In the genomic region with DNA sequence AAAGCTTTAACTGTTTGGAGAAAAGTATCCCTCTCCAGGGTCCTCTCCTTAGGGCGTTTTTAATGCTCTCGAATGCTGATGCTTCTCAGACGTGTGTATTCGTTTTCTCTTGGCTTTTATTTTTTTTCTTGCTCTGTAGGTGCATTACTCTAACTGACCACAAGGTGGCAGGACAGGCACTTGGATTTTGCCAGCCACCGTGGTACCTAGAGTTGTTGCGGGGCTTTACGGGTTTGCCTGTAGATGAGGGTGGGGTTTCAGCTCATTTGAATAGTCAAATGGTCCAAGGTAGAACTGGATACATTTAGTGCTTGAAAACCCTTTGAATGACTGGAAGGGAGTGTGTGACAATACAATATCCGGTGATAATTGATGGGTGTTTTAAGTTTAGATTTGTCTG, we compare ENCODE assay signal across 10 mouse cellular contexts.
DNase-seq lines count a peak whose midpoint lies in the region; ATAC-seq and TF ChIP-seq lines count a peak whose summit lies in the region.
"Had no signal": no experiment of that assay in that cellular context is flagged by ENCODE, and none has a peak within 500 bp of the region (broad histone marks: within the 10 kb centered on the region; RNA-seq: fewer than 3 reads in every experiment).

No protein-coding gene starts in this region.

- intact Hi-C loops in heart, adult 2 months (cut with DNase I) = loop anchor here (1.0 to 5.0 kb wide), 4 partner anchors 206 to 1497 kb away; no protein-coding TSS in a partner anchor
- intact Hi-C loops in heart, postnatal 25 days (cut with DNase I) = loop anchor here (2.0 kb wide), 3 partner anchors 204 to 1496 kb away; no protein-coding TSS in a partner anchor

- 11% methylated on average over 8 of the region's 8 CpGs for WGBS in heart, adult 2 months
- WGBS in bone marrow, adult 2 months = 10% methylated on average over 8 of the region's 8 CpGs
- 11% methylated on average over 8 of the region's 8 CpGs for WGBS in forebrain, embryonic 13.5 days
- 10% methylated on average over 8 of the region's 8 CpGs for WGBS in midbrain, embryonic 13.5 days

- no peak overlapping the region for H3K4me3 ChIP-seq in heart, adult 2 months
- no peak overlapping the region for H3K4me3 ChIP-seq in bone marrow, adult 2 months (replicated peaks; ENCODE audit: control insufficient read depth, low read depth, low read length)
- no peak overlapping the region for H3K4me3 ChIP-seq in forebrain, embryonic 13.5 days
- H3K4me3 ChIP-seq in midbrain, embryonic 13.5 days (replicated peaks) = no peak overlapping the region
- H3K4me3 ChIP-seq: erythroblast, embryonic 14.5 days; megakaryocyte, embryonic 14.5 days had no signal

- TF ChIP-seq POLR2A in heart, adult 2 months (IDR thresholded peaks at IDR 0.05; ENCODE audit: insufficient read depth, low read depth, low read length) = no peak
- TF ChIP-seq POLR2A in bone marrow, adult 2 months (IDR thresholded peaks at IDR 0.05; ENCODE audit: borderline replicate concordance, control insufficient read depth, low read depth, low read length) = no peak

- H3K27me3 ChIP-seq in heart, adult 2 months (ENCODE audit: control insufficient read depth, insufficient read depth, low read length) = no peaks in the 10 kb centered on the region
- no peaks in the 10 kb centered on the region for H3K27me3 ChIP-seq in forebrain, embryonic 13.5 days
- no peaks in the 10 kb centered on the region for H3K27me3 ChIP-seq in midbrain, embryonic 13.5 days

- no peak overlapping the region for H3K4me2 ChIP-seq in forebrain, embryonic 13.5 days
- no peak overlapping the region for H3K4me2 ChIP-seq in midbrain, embryonic 13.5 days (replicated peaks)

- no peak for DNase-seq in heart, adult 2 months
- no peak for DNase-seq in heart, postnatal 25 days (ENCODE audit: low spot score)
- DNase-seq in CD4-positive helper T cell, adult 2 months (ENCODE audit: low read depth, low spot score) = peak; percentile 29
- DNase-seq in kidney, postnatal 36 days = peak; percentile 19 to 56
- peak; percentile 60 for DNase-seq in thymus, postnatal 0 days (ENCODE audit: low spot score)

- no peaks in the 10 kb centered on the region for H3K36me3 ChIP-seq in heart, adult 2 months (ENCODE audit: control insufficient read depth, insufficient read depth, low read length)
- H3K36me3 ChIP-seq in forebrain, embryonic 13.5 days (ENCODE audit: poor library complexity, severe bottlenecking) = no peaks in the 10 kb centered on the region
- no peaks in the 10 kb centered on the region for H3K36me3 ChIP-seq in midbrain, embryonic 13.5 days

- TF ChIP-seq EP300 in heart, adult 2 months (IDR thresholded peaks at IDR 0.05; ENCODE audit: insufficient read depth, low read depth, low read length) = no peak

- H3K9me3 ChIP-seq in forebrain, embryonic 13.5 days (replicated peaks) = no peaks in the 10 kb centered on the region
- no peaks in the 10 kb centered on the region for H3K9me3 ChIP-seq in midbrain, embryonic 13.5 days
- H3K9me3 ChIP-seq: megakaryocyte, embryonic 14.5 days had no signal

- H3K79me2 ChIP-seq in heart, adult 2 months (replicated peaks; ENCODE audit: control insufficient read depth, insufficient read depth, low read length) = no peaks in the 10 kb centered on the region

- peak; percentile 84 for ATAC-seq in forebrain, embryonic 13.5 days
- peak; percentile 82 for ATAC-seq in midbrain, embryonic 13.5 days

- TF ChIP-seq CTCF in heart, adult 2 months (IDR thresholded peaks at IDR 0.05) = peak; percentile 92
- peak; percentile 70 for TF ChIP-seq CTCF in bone marrow, adult 2 months (IDR thresholded peaks at IDR 0.05; ENCODE audit: control insufficient read depth, insufficient read depth, low read length)

- H3K27ac ChIP-seq in heart, adult 2 months = no peak overlapping the region
- no peak overlapping the region for H3K27ac ChIP-seq in bone marrow, adult 2 months (ENCODE audit: control insufficient read depth, insufficient read depth, low read depth, low read length, poor library complexity)
- H3K27ac ChIP-seq in forebrain, embryonic 13.5 days = no peak overlapping the region
- H3K27ac ChIP-seq in midbrain, embryonic 13.5 days = no peak overlapping the region

- H3K9ac ChIP-seq in heart, adult 2 months (ENCODE audit: low read depth, low read length) = no peak overlapping the region
- H3K9ac ChIP-seq in forebrain, embryonic 13.5 days = no peak overlapping the region
- H3K9ac ChIP-seq in midbrain, embryonic 13.5 days (replicated peaks) = no peak overlapping the region

- no peaks in the 10 kb centered on the region for H3K4me1 ChIP-seq in heart, adult 2 months (ENCODE audit: control insufficient read depth, insufficient read depth, low read length)
- H3K4me1 ChIP-seq in bone marrow, adult 2 months (ENCODE audit: control insufficient read depth, insufficient read depth, low read length) = no peaks in the 10 kb centered on the region
- no peaks in the 10 kb centered on the region for H3K4me1 ChIP-seq in forebrain, embryonic 13.5 days
- H3K4me1 ChIP-seq in midbrain, embryonic 13.5 days (replicated peaks) = no peaks in the 10 kb centered on the region
- H3K4me1 ChIP-seq: megakaryocyte, embryonic 14.5 days had no signal

Comparison
In these comparisons a context has a peak if more than half of its experiments do, and no peak if none do; other contexts are left out.
1. DNase-seq: peak in CD4-positive helper T cell, adult 2 months (single experiment), kidney, postnatal 36 days (2 of 2) and thymus, postnatal 0 days (single experiment); none in heart, adult 2 months (0 of 2) and heart, postnatal 25 days (single experiment).